Mouse (Mus musculus) megakaryocyte, embryonic 14.5 days (primary cell): ENCODE measurements around the gene Olfr689. TPM values are rescaled to one million over a fixed set of nuclear protein-coding genes. Genes with fewer than 3 reads are reported as not detected.

Experiments
- H3K27me3 ChIP-seq: replicated peaks from 2 replicates; pipeline ENCODE3; 2012; ENCODE audit warnings: inconsistent platforms
- H3K36me3 ChIP-seq: replicated peaks from 2 replicates; pipeline ENCODE3; 2012; ENCODE audit warnings: low read length, inconsistent platforms, mixed read lengths
- H3K4me1 ChIP-seq: 2 replicates; pipeline ENCODE4 v1.6.1; 2012; ENCODE audit warnings: inconsistent platforms
- H3K4me3 ChIP-seq: replicated peaks from 2 replicates; pipeline ENCODE3; 2012; ENCODE audit warnings: moderate library complexity, mild to moderate bottlenecking, inconsistent platforms
- H3K9me3 ChIP-seq: 2 replicates; pipeline ENCODE4 v1.6.1; 2012; ENCODE audit warnings: inconsistent platforms
- FLI1 ChIP-seq: IDR thresholded peaks from 2 replicates; pipeline ENCODE4 v1.6.1; 2012; ENCODE audit warnings: low read length, inconsistent platforms, mixed read lengths
- GATA1 ChIP-seq: IDR thresholded peaks from 3 replicates; pipeline ENCODE4 v1.6.1; 2012; ENCODE audit warnings: mixed read lengths, low read length, inconsistent platforms, borderline replicate concordance
- polyA plus RNA-seq: library from polyadenylated mRNA; stranded (reverse); fragments of >175 nt; gene quantifications from 2 replicates; pipeline ENCODE4 v1.2.3, GENCODE M21; 2012; ENCODE audit warnings: low replicate concordance; ENCODE audit not compliant: insufficient read depth

Olfr689 gene
- polyA plus RNA-seq, 1 experiment = not detected

DNA sequence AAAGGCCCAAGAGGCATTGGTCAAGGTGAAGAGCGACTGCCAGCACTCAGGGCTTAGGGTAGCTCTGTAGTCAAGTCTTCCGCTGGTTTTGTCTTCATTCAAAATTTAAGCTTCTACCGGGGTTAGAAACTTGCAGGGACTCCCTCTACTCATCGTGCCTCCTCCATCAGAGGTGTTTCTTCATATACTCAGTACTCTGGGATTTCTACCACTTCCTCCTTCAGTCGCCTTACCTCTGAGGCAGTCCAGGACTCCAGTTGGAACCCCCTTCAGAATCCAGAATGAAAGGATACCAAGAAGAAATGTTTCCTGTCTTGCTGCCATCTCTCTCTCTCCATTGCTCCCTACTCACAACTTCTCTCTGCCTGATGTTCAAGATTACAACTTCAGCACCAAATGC lies 56.3 kb downstream of the Olfr689 start:
- H3K4me3 ChIP-seq = no peak overlapping the region
- H3K36me3 ChIP-seq = peaks cover 6% of the 10 kb centered on the region
- peaks cover 2% of the 10 kb centered on the region for H3K4me1 ChIP-seq
- no peaks in the 10 kb centered on the region for H3K9me3 ChIP-seq
- no peak for TF ChIP-seq FLI1
- TF ChIP-seq GATA1 = no peak
- H3K27me3 ChIP-seq = no peaks in the 10 kb centered on the region

DNA sequence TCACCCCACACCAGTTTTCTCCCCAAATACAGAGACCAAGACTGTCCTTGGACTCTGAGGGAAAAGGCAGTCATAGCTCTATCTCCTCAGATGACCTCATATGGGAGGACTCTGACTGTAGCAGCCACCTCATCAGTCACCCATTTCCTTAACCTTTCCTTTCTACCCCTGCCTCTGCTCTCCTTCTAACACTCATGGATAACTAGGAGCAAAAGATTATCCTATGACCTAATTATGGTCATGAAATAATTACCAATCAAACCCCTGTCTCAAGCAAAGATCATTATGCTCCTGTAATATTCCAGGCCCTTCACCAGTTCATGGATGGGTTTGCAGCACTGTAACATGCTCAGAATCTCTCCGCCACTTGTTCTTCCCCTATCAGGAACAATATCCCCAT lies 57.0 kb downstream of the Olfr689 start, which contains the start of gene Olfr692:
Gene Olfr692, plus strand, starts transcription at position 301 of the 400 bp plus-strand sequence.
- H3K9me3 ChIP-seq = no peaks in the 10 kb centered on the region
- H3K36me3 ChIP-seq = peaks cover 6% of the 10 kb centered on the region
- peaks cover 8% of the 10 kb centered on the region for H3K4me1 ChIP-seq
- H3K4me3 ChIP-seq = no peak within 1 kb of the TSS
- TF ChIP-seq GATA1 = no peak
- no peak for TF ChIP-seq FLI1
- no peaks in the 10 kb centered on the region for H3K27me3 ChIP-seq

DNA sequence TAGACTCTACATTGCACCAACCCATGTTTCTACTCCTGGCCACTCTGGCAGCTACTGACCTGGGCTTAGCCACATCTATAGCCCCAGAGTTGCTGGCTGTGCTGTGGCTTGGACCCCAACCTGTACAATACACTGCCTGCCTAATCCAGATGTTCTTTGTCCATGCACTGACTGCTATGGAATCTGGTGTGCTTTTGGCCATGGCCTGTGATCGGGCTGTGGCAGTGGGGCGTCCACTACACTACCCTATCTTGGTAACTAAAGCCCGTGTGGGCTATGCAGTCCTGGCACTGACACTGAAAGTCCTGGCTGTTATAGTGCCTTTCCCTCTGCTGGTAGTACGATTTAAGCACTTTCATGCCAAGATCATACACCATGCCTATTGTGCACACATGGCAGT lies 57.6 kb downstream of the Olfr689 start:
- Histone ChIP-seq H3K9me3 (no peaks in the 10 kb centered on the region), H3K4me1 (peaks cover 14% of the 10 kb centered on the region), H3K4me3 (no peak overlapping the region), H3K27me3 (no peaks in the 10 kb centered on the region), H3K36me3 (peaks cover 6% of the 10 kb centered on the region)
- TF ChIP-seq GATA1 (no peak), FLI1 (no peak)

Other genes with a start within 250 kb of the Olfr689 start
- gene Olfr678, start 246.7 kb upstream of the Olfr689 start, polyA plus RNA-seq = not detected in 2 replicates
- gene Olfr679, start 230.0 kb upstream of the Olfr689 start, polyA plus RNA-seq = not detected in 2 replicates
- gene Olfr680-ps1, start 218.3 kb upstream of the Olfr689 start, polyA plus RNA-seq = not detected in 2 replicates
- not detected in 2 replicates for gene Olfr681, start 194.3 kb upstream of the Olfr689 start, polyA plus RNA-seq
- gene Olfr683, start 164.2 kb upstream of the Olfr689 start, polyA plus RNA-seq = not detected in 2 replicates
- gene Olfr684, start 147.5 kb upstream of the Olfr689 start, polyA plus RNA-seq = not detected in 2 replicates
- gene Olfr685, start 125.2 kb upstream of the Olfr689 start, polyA plus RNA-seq = not detected in 2 replicates
- gene Olfr686, start 103.7 kb upstream of the Olfr689 start, polyA plus RNA-seq = not detected in 2 replicates
- not detected in 2 replicates for gene Olfr688, start 23.1 kb upstream of the Olfr689 start, polyA plus RNA-seq
- not detected in 2 replicates for gene Olfr690, start 22.9 kb downstream of the Olfr689 start, polyA plus RNA-seq
- 0.10 TPM in 1 of 2 replicates, not detected in the other for gene Olfr691, start 31.1 kb downstream of the Olfr689 start, polyA plus RNA-seq
- gene Olfr692, start 57.1 kb downstream of the Olfr689 start, polyA plus RNA-seq = not detected in 2 replicates
- gene Gm5901, start 63.9 kb downstream of the Olfr689 start, polyA plus RNA-seq = not detected in 2 replicates
- gene Fam160a2, start 88.9 kb downstream of the Olfr689 start, polyA plus RNA-seq = 32.3 and 36.7 TPM in 2 replicates
- gene Cnga4, start 93.4 kb downstream of the Olfr689 start, polyA plus RNA-seq = not detected in 2 replicates
- gene Cckbr, start 114.6 kb downstream of the Olfr689 start, polyA plus RNA-seq = not detected in 2 replicates
- gene Cavin3, start 171.1 kb downstream of the Olfr689 start, polyA plus RNA-seq = 1.0 TPM in 1 of 2 replicates, not detected in the other
- gene Smpd1, start 243.2 kb downstream of the Olfr689 start, polyA plus RNA-seq = 33.2 and 48.4 TPM in 2 replicates